Mouse (Mus musculus) heart, adult 11 months (tissue): Measurements from ENCODE around the gene Ces1e.

ENCODE experiments used
- DNase-seq: peaks from one replicate; pipeline ENCODE4 v3.0.0; 2022

Ces1e gene

GRCm38 (mm10) chr8:93174554-93174953 is 54.9 kb downstream of the Ces1e start:
- DNase-seq = peak; percentile 60

- DNase-seq = peak; percentile 97
These were observed 57.4 kb downstream of the Ces1e start for GRCm38 (mm10) chr8:93171846-93172590.

- DNase-seq = peak; percentile 39
These were observed 66.1 kb downstream of the Ces1e start for GRCm38 (mm10) chr8:93163363-93163762.

GRCm38 (mm10) chr8:93151401-93151800 is 78.0 kb downstream of the Ces1e start:
- peak; percentile 46 for DNase-seq
